Mouse (Mus musculus): ENCODE measurements at regions not wholly inside any gene's neighbourhood (a gene's known extent, or its start where the extent isn't known, plus 50 kb on each side); places are given as distances from the start of the nearest gene placed in this dataset.

GRCm38 (mm10) chr14:72113377-72113993, 378.2 kb downstream of the Gm9195 start:
- DNase-seq (ENCODE audit: low spot score in 2 of 2) = no peak

GRCm38 (mm10) chr14:72110689-72111088, 380.9 kb downstream of the Gm9195 start:
- DNase-seq (ENCODE audit: low spot score in 2 of 2) = no peak

GRCm38 (mm10) chr14:72091579-72091978, 400.1 kb downstream of the Gm9195 start:
- DNase-seq (ENCODE audit: low spot score in 2 of 2) = no peak

- DNase-seq (ENCODE audit: low spot score in 2 of 2) = no peak
These were observed 410.2 kb downstream of the Gm9195 start for GRCm38 (mm10) chr14:72081473-72081872.

GRCm38 (mm10) chr14:72064111-72064812, 427.4 kb downstream of the Gm9195 start:
- no peak for DNase-seq (ENCODE audit: low spot score in 2 of 2)

- DNase-seq (ENCODE audit: low spot score in 2 of 2) = no peak
These were observed 448.8 kb downstream of the Gm9195 start for GRCm38 (mm10) chr14:72042881-72043236.

GRCm38 (mm10) chr14:72042112-72042880, 449.3 kb downstream of the Gm9195 start:
- no peak for DNase-seq (ENCODE audit: low spot score in 2 of 2)

GRCm38 (mm10) chr14:72030396-72030795, 461.2 kb downstream of the Gm9195 start:
- no peak for DNase-seq (ENCODE audit: low spot score in 2 of 2)

- DNase-seq (ENCODE audit: low spot score in 2 of 2) = no peak
These were observed 464.1 kb downstream of the Gm9195 start for GRCm38 (mm10) chr14:72027362-72028020.

GRCm38 (mm10) chr14:72004371-72004770, 487.3 kb downstream of the Gm9195 start:
- DNase-seq (ENCODE audit: low spot score in 2 of 2) = no peak

GRCm38 (mm10) chr14:72002205-72003138, 489.2 kb downstream of the Gm9195 start:
- no peak for DNase-seq (ENCODE audit: low spot score in 2 of 2)

- DNase-seq (ENCODE audit: low spot score in 2 of 2) = no peak
These were observed 518.6 kb downstream of the Gm9195 start for GRCm38 (mm10) chr14:71973016-71973415.

GRCm38 (mm10) chr14:71972521-71972920, 519.1 kb downstream of the Gm9195 start:
- DNase-seq (ENCODE audit: low spot score in 2 of 2) = no peak

GRCm38 (mm10) chr14:71967646-71968045, 524.0 kb downstream of the Gm9195 start:
- DNase-seq (ENCODE audit: low spot score in 2 of 2) = no peak

- DNase-seq (ENCODE audit: low spot score in 2 of 2) = no peak
These were observed 528.1 kb downstream of the Gm9195 start for GRCm38 (mm10) chr14:71963389-71964169.

- no peak for DNase-seq (ENCODE audit: low spot score in 2 of 2)
These were observed 542.9 kb downstream of the Gm9195 start for GRCm38 (mm10) chr14:71948701-71949100.

GRCm38 (mm10) chr14:71937157-71937485, 554.5 kb downstream of the Gm9195 start:
- no peak for DNase-seq (ENCODE audit: low spot score in 2 of 2)

- no peak for DNase-seq (ENCODE audit: low spot score in 2 of 2)
These were observed 555.1 kb downstream of the Gm9195 start for GRCm38 (mm10) chr14:71936373-71937156.

- no peak for DNase-seq (ENCODE audit: low spot score in 2 of 2)
These were observed 575.7 kb downstream of the Gm9195 start for GRCm38 (mm10) chr14:71915964-71916363.

All from gastrocnemius, postnatal 4 days (tissue).